Mouse (Mus musculus): Measurements from ENCODE around the gene Dgkk. TPM values are rescaled to one million over a fixed set of nuclear protein-coding genes. Genes with fewer than 3 reads are reported as not detected.
"Not testable (repeated sequence)": the region's sequence is repeated elsewhere in the genome, so short reads cannot be mapped to it uniquely, and the experiment has no call there.

Dgkk gene
- polyA plus RNA-seq, 1 experiment from 2014 or later: 0.27 TPM

- H3K9ac ChIP-seq: no peak overlapping the region
- WGBS: 64% methylated on average over 5 of the region's 5 CpGs
- no peak for ATAC-seq (ENCODE audit: insufficient number of reproducible peaks, low FRiP score, low TSS enrichment, low read depth)
- no peak overlapping the region for H3K4me3 ChIP-seq
- H3K36me3 ChIP-seq: no peaks in the 10 kb centered on the region
- H3K27ac ChIP-seq: no peak overlapping the region
- H3K4me2 ChIP-seq: no peak overlapping the region
- H3K9me3 ChIP-seq: no peaks in the 10 kb centered on the region
- H3K27me3 ChIP-seq: no peaks in the 10 kb centered on the region
- no peaks in the 10 kb centered on the region for H3K4me1 ChIP-seq
Observed at GRCm38 (mm10) chrX:6922165-6922564, 143.1 kb downstream of the Dgkk start.

GRCm38 (mm10) chrX:6926224-6926623 lies 147.1 kb downstream of the Dgkk start:
- H3K36me3 ChIP-seq: no peaks in the 10 kb centered on the region
- H3K4me2 ChIP-seq: no peak overlapping the region
- ATAC-seq (ENCODE audit: insufficient number of reproducible peaks, low FRiP score, low TSS enrichment, low read depth): no peak
- H3K4me1 ChIP-seq: no peaks in the 10 kb centered on the region
- no peaks in the 10 kb centered on the region for H3K9me3 ChIP-seq
- no peaks in the 10 kb centered on the region for H3K27me3 ChIP-seq
- no peak overlapping the region for H3K27ac ChIP-seq
- no peak overlapping the region for H3K4me3 ChIP-seq
- WGBS: 80% methylated on average over 4 of the region's 4 CpGs
- no peak overlapping the region for H3K9ac ChIP-seq

- Histone ChIP-seq H3K27me3 (no peaks in the 10 kb centered on the region), H3K9ac (no peak overlapping the region), H3K9me3 (no peaks in the 10 kb centered on the region), H3K36me3 (no peaks in the 10 kb centered on the region), H3K4me3 (no peak overlapping the region), H3K4me2 (no peak overlapping the region), H3K27ac (no peak overlapping the region), H3K4me1 (no peaks in the 10 kb centered on the region)
- WGBS: 77% methylated on average over 3 of the region's 3 CpGs
- no peak for ATAC-seq (ENCODE audit: insufficient number of reproducible peaks, low FRiP score, low TSS enrichment, low read depth)
Observed at GRCm38 (mm10) chrX:6968598-6968997, 189.5 kb downstream of the Dgkk start.

- Histone ChIP-seq H3K36me3 (no peaks in the 10 kb centered on the region), H3K27ac (no peak overlapping the region), H3K9ac (no peak overlapping the region), H3K4me3 (no peak overlapping the region), H3K9me3 (no peaks in the 10 kb centered on the region), H3K4me2 (no peak overlapping the region), H3K4me1 (no peaks in the 10 kb centered on the region), H3K27me3 (no peaks in the 10 kb centered on the region)
- ATAC-seq (ENCODE audit: insufficient number of reproducible peaks, low FRiP score, low TSS enrichment, low read depth): no peak
- WGBS: 67% methylated on average over 1 of the region's 1 CpGs
Observed at GRCm38 (mm10) chrX:6971956-6972355, 192.8 kb downstream of the Dgkk start.

GRCm38 (mm10) chrX:6983916-6984315 lies 204.8 kb downstream of the Dgkk start:
- H3K36me3 ChIP-seq; H3K4me1 ChIP-seq; H3K9me3 ChIP-seq; H3K27me3 ChIP-seq; H3K4me2 ChIP-seq; H3K4me3 ChIP-seq; H3K27ac ChIP-seq; H3K9ac ChIP-seq; ATAC-seq (ENCODE audit: insufficient number of reproducible peaks, low FRiP score, low TSS enrichment, low read depth): not testable (repeated sequence)
- 85% methylated on average over 4 of the region's 4 CpGs for WGBS

All from limb, embryonic 15.5 days (tissue).